Mouse (Mus musculus) layer of hippocampus, postnatal 10 days (tissue): ENCODE measurements at regions not wholly inside any gene's neighbourhood (a gene's known extent, or its start where the extent isn't known, plus 50 kb on each side); places are given as distances from the start of the nearest gene placed in this dataset.

Experiments used
- DNase-seq, 2 experiments: peaks; one replicate each; pipeline ENCODE4 v3.0.0; 2021; ENCODE audit warnings: low spot score in 2 of 2

GRCm38 (mm10) chr10:111740586-111741265 is 231.7 kb upstream of the Krr1 start:
- no peak for DNase-seq

- DNase-seq = no peak
Observed at GRCm38 (mm10) chr10:111741301-111741945, 231.0 kb upstream of the Krr1 start.

- DNase-seq = no peak
Observed at GRCm38 (mm10) chr10:111743291-111743690, 229.2 kb upstream of the Krr1 start.

- DNase-seq = no peak
Observed at GRCm38 (mm10) chr10:111745116-111745515, 227.3 kb upstream of the Krr1 start.

GRCm38 (mm10) chr10:111746067-111746878 is 226.2 kb upstream of the Krr1 start:
- no peak for DNase-seq

GRCm38 (mm10) chr10:111746879-111747477 is 225.5 kb upstream of the Krr1 start:
- DNase-seq = no peak

GRCm38 (mm10) chr10:111748482-111748881 is 224.0 kb upstream of the Krr1 start:
- no peak for DNase-seq

- no peak for DNase-seq
Observed at GRCm38 (mm10) chr10:111753646-111754045, 218.8 kb upstream of the Krr1 start.

- DNase-seq = no peak
Observed at GRCm38 (mm10) chr10:111755964-111756363, 216.5 kb upstream of the Krr1 start.

- no peak for DNase-seq
Observed at GRCm38 (mm10) chr10:111756528-111756927, 215.9 kb upstream of the Krr1 start.

- no peak for DNase-seq
Observed at GRCm38 (mm10) chr10:111757689-111758088, 214.8 kb upstream of the Krr1 start.

GRCm38 (mm10) chr10:111759505-111759904 is 213.0 kb upstream of the Krr1 start:
- no peak for DNase-seq

- no peak for DNase-seq
Observed at GRCm38 (mm10) chr10:111762751-111763528, 209.5 kb upstream of the Krr1 start.

- DNase-seq = no peak
Observed at GRCm38 (mm10) chr10:111767011-111767720, 205.3 kb upstream of the Krr1 start.

- no peak for DNase-seq
Observed at GRCm38 (mm10) chr10:111767813-111768455, 204.5 kb upstream of the Krr1 start.

GRCm38 (mm10) chr10:111769486-111770002 is 202.9 kb upstream of the Krr1 start:
- no peak for DNase-seq

GRCm38 (mm10) chr10:111770027-111770426 is 202.4 kb upstream of the Krr1 start:
- DNase-seq = no peak

- no peak for DNase-seq
Observed at GRCm38 (mm10) chr10:111771010-111771409, 201.5 kb upstream of the Krr1 start.

- no peak for DNase-seq
Observed at GRCm38 (mm10) chr10:111777559-111777958, 194.9 kb upstream of the Krr1 start.

GRCm38 (mm10) chr10:111778111-111778510 is 194.4 kb upstream of the Krr1 start:
- DNase-seq = no peak
